Mouse (Mus musculus): Measurements from ENCODE around the gene Fignl2.
"Not testable (repeated sequence)": the region's sequence is repeated elsewhere in the genome, so short reads cannot be mapped to it uniquely, and the experiment has no call there.

Gene Fignl2

GRCm38 (mm10) chr15:101077813-101078730 lies at the start of gene Fignl2:
Gene Fignl2, minus strand, starts transcription at chr15:101078567.
- DNase-seq (ENCODE audit: low spot score in 2 of 2) = no peak

DNA sequence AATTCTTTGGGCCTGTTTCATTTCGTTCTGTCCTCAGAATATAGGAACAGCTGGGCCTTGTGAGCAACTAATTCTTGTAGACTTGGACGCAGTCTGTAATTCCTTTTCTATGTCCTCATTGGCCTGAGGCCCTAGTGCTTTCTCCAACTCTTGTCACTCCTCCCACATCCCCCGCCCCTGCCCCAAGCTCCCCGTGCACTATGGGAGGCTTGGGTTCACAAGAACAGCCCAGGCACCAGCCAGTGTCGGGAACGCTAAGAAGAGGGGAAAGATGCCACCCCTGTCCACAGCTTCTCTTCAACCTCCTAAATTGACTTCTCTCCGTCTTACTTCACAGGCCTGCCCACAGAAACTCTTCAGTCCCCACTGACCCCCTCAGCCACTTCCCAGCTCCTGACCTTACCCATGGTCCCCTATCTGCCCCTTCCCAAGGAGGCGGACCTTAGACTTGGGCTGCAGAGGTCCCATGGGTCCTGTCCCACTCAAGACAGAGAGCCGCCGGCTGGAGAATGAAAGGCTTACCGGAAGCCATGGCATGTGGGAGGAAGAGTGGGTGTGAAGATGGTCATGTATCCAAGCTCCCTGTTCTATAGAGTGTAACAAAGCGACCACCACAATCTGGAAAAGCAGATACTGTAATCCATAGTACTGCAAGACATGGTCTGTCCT lies 48.6 kb upstream of the Fignl2 start:
- no peak for DNase-seq (ENCODE audit: low spot score in 2 of 2)

DNA sequence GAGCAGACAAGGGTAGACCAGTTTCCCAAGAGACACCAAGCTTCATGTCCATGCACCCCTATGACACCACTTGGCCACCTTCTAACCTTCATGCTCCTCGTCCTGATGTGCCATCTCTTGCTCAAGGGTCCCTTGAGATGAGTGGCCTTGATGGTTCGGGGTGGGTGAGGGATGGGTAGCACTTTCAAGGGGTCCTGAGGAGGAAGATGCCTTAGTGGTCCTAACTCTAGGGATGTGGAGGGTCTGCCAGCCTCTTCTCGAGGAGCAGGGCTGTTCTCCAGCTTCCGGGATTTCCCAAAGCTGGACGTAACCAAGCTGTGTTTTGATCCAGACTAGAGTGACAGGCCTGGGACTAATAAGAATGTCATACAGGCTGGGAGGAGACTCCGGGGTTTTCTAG lies 47.2 kb upstream of the Fignl2 start:
- no peak for DNase-seq (ENCODE audit: low spot score in 2 of 2)

DNA sequence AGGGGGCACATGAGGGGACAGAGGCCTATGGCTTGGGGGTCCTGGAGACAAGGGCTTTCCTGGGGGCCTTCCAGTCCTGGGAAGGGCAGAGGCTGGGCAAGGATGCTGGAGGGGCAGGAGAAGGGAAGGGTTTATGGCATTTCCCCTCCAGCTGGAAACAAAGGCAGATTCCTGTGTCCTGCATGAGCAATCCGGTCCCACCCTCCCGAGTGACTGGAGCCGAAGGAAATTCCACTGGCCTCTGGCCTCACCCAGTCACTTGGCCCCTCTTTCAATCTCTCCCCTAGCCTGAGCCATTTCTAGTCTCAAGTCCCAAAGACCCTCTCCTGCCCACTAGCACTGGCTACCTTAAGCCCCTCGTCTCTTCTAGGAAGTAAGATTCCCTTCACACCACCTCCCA lies 44.8 kb upstream of the Fignl2 start:
- no peak for DNase-seq (ENCODE audit: low spot score in 2 of 2)

DNA sequence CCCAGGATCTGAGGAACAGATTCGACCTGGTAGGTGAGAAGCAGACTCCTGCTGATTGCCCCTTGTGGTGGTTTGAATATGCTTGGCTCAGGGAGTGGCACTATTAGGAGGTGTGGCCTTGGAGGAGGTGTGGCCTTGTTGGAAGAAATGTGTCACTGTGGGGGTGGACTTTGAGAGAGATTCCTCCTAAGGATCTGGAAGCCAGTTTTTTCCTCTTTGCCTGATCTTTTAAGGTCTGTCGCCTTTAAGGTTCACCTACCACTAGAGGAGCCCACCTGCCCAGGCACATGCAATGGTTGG lies 43.9 kb upstream of the Fignl2 start:
- no peak for DNase-seq (ENCODE audit: low spot score in 2 of 2)

DNA sequence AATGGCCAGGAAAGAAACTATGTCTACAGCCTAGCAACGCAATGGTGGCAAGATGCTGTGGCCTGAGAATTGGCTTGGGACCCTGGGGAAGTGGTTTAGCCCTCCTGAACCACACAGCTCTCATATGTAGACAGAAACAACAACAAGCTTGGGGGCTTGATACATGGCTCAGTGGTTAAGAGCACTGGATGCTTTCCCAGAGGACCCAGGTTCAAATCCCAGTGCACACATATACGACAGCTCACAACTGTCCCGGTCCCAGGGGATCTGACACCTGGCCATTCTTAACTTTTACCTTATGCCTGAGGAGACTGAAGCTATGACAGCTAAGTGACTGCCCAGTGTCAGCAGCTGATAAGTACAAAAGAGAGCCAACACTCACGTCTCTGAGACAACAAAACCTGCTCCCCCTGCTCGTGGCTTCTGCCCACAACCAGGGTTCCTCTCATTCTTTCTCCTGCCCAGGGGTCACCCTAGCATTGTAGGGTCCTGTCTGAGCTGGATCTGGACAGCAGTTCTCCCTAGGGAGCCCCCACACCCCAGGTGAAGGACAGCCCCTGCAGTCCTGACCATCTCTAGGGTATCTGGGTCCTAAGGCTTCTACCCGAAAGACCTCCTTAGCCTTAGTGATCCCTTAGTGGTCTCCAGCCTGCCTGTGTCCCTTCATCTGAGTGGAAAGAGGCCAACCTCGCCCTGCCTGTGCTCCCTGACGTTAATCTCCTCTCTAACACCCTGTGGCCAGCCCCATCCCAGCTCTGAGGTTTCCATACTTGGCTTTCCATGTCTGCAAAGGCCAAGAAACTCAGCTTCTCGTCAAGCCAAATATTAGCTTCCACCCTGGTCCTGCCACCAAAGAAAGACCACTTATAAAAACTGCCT lies 43.3 kb upstream of the Fignl2 start:
- no peak for DNase-seq (ENCODE audit: low spot score in 2 of 2)

DNA sequence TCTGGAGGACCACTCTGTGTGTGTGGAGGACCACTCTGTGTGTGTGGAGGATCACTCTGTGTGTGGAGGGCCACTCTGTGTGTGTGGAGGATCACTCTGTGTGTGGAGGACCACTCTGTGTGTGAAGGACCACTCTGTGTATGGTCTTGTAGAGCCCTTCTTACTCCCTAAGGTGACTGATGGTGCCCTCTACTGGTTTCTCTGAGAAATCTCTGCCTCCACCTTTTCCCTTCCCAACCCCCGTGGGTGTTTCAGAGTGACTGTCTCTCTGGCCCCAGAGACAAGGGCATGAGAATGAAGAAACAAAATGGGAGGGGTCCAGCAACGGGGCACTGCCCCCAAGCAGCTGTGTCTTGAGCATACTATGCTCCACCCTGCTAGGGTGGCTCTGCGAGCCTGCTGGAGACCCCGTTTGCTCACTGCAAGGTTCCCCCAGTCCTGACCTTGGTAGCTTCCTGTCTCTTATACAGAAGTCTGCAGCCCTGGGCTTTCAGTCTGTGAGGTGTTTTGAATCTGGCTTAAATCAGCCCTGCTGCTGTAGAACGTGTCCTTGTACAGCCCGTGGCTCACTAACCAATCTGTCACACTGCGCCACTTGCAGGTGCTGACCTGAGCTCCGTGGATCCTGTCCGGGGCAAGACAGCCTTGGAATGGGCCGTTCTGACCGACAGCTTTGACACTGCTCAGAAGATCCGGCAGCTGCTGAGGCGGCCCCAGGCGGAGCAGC lies 40.2 kb upstream of the Fignl2 start:
- no peak for DNase-seq (ENCODE audit: low spot score in 2 of 2)

DNA sequence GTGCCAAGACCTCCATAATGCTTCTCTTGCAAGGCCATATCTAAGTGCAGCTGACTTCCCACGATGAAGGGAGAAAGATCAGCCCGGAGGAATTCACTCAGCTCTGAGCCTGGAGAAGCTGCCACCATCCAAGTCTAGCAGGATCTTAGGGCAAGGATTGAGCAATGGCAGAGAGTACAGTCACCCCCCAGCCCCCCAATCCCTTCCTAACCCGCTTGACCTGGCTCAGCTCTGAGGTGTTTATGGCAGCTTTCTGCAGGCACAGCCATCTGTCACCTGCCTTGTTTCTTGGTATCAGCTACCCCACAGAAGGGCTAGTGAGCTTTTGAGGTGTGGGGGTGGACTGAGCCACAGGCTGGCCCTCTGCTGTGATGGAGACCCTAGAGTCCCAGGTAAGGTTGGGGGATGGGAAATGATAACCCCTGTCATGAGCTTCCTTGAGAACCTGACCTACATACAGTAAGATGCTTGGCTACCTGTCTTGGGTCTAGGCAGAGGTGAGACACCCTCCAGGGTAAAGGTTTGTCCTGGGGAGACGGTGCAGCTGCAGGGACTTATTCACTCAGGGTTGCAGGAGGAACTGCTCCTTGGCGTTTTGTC lies 37.2 kb upstream of the Fignl2 start, which contains the start of gene Ankrd33:
Gene Ankrd33 (plus strand): TSS at position 245 of the 600 bp plus-strand sequence.
- no peak for DNase-seq (ENCODE audit: low spot score in 2 of 2)

DNA sequence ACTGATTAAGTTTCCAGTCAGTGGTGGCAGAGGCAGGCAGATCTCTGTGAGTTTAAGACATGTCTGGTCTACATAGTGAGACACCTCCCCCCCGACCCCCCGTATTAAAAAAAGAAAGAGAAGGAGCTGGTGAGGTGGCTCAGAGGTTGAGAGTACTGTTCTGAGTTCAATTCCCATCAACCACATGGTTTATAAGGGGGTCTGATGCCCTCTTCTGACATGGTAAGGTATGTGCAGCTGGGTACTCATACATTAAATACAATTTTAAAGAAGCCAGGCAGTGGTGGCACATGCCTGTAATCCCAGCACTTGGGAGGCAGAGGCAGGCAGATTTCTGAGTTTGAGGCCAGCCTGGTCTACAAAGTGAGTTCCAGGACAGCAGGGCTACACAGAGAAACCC lies 35.4 kb upstream of the Fignl2 start:
- DNase-seq (ENCODE audit: low spot score in 2 of 2) = not testable (repeated sequence)

- peak; percentile 48 to 55 for DNase-seq (ENCODE audit: low spot score in 2 of 2)
Observed at GRCm38 (mm10) chr15:101113176-101113575, 34.8 kb upstream of the Fignl2 start.

- DNase-seq (ENCODE audit: low spot score in 2 of 2) = no peak
Observed at GRCm38 (mm10) chr15:101107906-101108671, 29.7 kb upstream of the Fignl2 start.

GRCm38 (mm10) chr15:101106011-101106410 lies 27.6 kb upstream of the Fignl2 start:
- no peak for DNase-seq (ENCODE audit: low spot score in 2 of 2)

DNA sequence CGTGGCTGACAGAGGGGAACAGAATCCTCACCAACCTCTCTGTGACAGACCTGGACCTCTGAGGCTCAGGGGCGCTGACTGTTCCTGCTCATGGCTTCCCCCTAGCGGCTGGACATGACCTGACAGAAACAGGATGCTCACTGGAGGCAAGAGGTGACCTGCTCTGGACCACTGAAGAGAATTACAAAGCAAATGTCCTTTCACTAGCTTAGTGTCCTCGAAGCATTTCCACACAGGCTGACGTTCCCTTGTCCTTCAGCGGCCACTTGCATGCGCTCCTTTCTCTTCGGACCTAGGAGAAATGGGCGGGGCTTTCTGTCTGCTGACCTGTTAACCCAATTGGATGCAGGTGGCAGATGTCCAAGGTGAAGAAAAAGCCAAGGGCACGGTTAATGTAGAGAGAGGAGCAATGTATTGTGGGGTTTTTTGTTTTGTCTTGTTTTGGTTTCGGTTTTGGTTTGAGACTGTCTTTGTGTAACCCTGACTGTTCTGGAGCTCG lies 27.2 kb upstream of the Fignl2 start:
- DNase-seq (ENCODE audit: low spot score in 2 of 2) = peak; percentile 53 to 56

GRCm38 (mm10) chr15:101103605-101104304 lies 25.4 kb upstream of the Fignl2 start:
- no peak for DNase-seq (ENCODE audit: low spot score in 2 of 2)

- DNase-seq (ENCODE audit: low spot score in 2 of 2) = no peak
Observed at GRCm38 (mm10) chr15:101100996-101101395, 22.6 kb upstream of the Fignl2 start.

- no peak for DNase-seq (ENCODE audit: low spot score in 2 of 2)
Observed at GRCm38 (mm10) chr15:101097985-101098651, 19.8 kb upstream of the Fignl2 start.

- no peak for DNase-seq (ENCODE audit: low spot score in 2 of 2)
Observed at GRCm38 (mm10) chr15:101095392-101095791, 17.0 kb upstream of the Fignl2 start.

DNA sequence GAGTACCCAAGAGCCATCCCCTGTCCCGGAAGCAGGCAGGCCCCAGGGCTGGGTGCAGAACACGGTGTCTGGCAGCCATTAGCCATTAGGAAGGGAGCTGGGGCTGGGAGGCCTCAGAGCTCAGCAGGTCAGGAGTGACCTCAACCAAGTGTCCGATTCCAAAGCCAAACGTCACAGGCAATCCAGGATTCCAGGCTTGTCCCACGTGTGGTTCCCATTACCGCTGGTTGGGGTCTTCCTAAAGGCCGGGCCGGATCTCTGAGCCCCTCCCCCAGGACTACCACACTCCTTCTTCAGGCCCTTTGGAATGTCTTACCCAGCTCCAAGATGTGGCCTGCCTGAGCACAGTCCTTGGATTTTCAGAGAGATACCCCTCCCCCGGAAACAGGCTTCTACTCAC lies 16.6 kb upstream of the Fignl2 start:
- no peak for DNase-seq (ENCODE audit: low spot score in 2 of 2)

GRCm38 (mm10) chr15:101093988-101094387 lies 15.6 kb upstream of the Fignl2 start:
- no peak for DNase-seq (ENCODE audit: low spot score in 2 of 2)

All from spleen, postnatal 36 days (tissue).